Mouse (Mus musculus) erythroblast, embryonic 14.5 days (primary cell): ENCODE measurements around the gene Inpp5a.

ENCODE experiments used
- GATA1 ChIP-seq: IDR thresholded peaks from 2 replicates; pipeline ENCODE4 v1.6.1; 2012; ENCODE audit warnings: low read length, inconsistent platforms, mixed read lengths
- TAL1 ChIP-seq: IDR thresholded peaks from 3 replicates; pipeline ENCODE4 v1.6.1; 2012; ENCODE audit warnings: low read length, inconsistent platforms, mixed read lengths

DNA sequence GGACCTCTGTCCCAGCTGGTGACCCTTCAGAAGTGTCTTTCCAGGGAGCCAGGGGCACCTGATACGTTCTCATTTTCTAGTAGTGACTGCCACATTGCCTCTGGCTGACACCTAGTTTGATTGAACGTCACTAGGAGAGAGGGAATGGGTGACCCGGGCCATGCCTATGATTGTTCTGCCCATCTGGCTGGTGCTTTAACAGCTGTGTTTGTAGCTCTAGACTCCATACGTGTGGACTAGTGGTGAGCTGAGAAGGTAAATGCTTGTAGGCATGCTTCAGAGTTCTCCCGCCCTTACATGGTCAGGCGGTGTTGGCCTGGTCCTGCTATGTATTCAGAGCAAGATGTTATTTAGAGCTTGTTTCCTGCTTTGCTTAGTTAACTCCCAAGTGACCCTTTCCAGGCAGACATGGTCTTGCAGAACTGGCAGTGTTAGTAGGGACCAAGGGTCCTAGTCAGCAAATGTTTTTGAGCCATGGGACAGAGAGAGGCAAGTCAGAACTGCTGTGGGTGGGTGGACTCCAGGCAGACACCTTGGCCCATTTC, 3.9 kb downstream of the Inpp5a start:
- TF ChIP-seq GATA1 (no peak), TAL1 (no peak)
